ENCODE assay signal across 24 mouse cellular contexts in genomic region chr2:108635644-108636043, GRCm38 (mm10).
"Had no signal": no experiment of that assay in that cellular context is flagged by ENCODE, and none has a peak within 500 bp of the region (broad histone marks: within the 10 kb centered on the region; RNA-seq: fewer than 3 reads in every experiment).

No protein-coding gene starts in this region.

- DNase-seq: gastrocnemius, postnatal 14 days; gastrocnemius, postnatal 36 days; heart, adult 11 months; heart, adult 2 months; heart, postnatal 14 days; heart, postnatal 36 days; kidney, adult 11 months; kidney, adult 2 months; kidney, adult 9 months; kidney, postnatal 10 days; kidney, postnatal 25 days; kidney, postnatal 4 days; left cerebral cortex, postnatal 4 days had no signal

- ATAC-seq: hindbrain, postnatal 0 days; intestine, embryonic 16.5 days; liver, embryonic 12.5 days had no signal

- H3K36me3 ChIP-seq: heart, embryonic 13.5 days; heart, embryonic 15.5 days; hindbrain, embryonic 13.5 days; hindbrain, embryonic 15.5 days; limb, embryonic 13.5 days; limb, embryonic 15.5 days; liver, embryonic 12.5 days had no signal

- H3K4me1 ChIP-seq: heart, embryonic 13.5 days; heart, embryonic 15.5 days; hindbrain, embryonic 13.5 days; hindbrain, embryonic 15.5 days; limb, embryonic 13.5 days; limb, embryonic 15.5 days; liver, embryonic 12.5 days had no signal

- H3K27ac ChIP-seq: heart, adult 2 months; heart, embryonic 13.5 days; heart, embryonic 15.5 days; hindbrain, embryonic 13.5 days; hindbrain, embryonic 15.5 days; hindbrain, postnatal 0 days; layer of hippocampus, adult 2 months; limb, embryonic 13.5 days; limb, embryonic 15.5 days; liver, embryonic 12.5 days had no signal

- H3K27me3 ChIP-seq: heart, embryonic 13.5 days; heart, embryonic 15.5 days; hindbrain, embryonic 13.5 days; hindbrain, embryonic 15.5 days; limb, embryonic 13.5 days; limb, embryonic 15.5 days; liver, embryonic 12.5 days had no signal

- H3K4me3 ChIP-seq: heart, adult 2 months; heart, embryonic 13.5 days; heart, embryonic 15.5 days; hindbrain, embryonic 13.5 days; hindbrain, embryonic 15.5 days; layer of hippocampus, adult 2 months; limb, embryonic 13.5 days; limb, embryonic 15.5 days; liver, embryonic 12.5 days had no signal

- H3K9me3 ChIP-seq: heart, embryonic 13.5 days; heart, embryonic 15.5 days; hindbrain, embryonic 13.5 days; hindbrain, embryonic 15.5 days; limb, embryonic 13.5 days; limb, embryonic 15.5 days; liver, embryonic 12.5 days had no signal

- H3K4me2 ChIP-seq: heart, embryonic 11.5 days; heart, embryonic 13.5 days; heart, embryonic 15.5 days; hindbrain, embryonic 13.5 days; hindbrain, embryonic 15.5 days; limb, embryonic 13.5 days; limb, embryonic 15.5 days; liver, embryonic 12.5 days had no signal

- H3K9ac ChIP-seq: heart, embryonic 13.5 days; heart, embryonic 15.5 days; hindbrain, embryonic 13.5 days; hindbrain, embryonic 15.5 days; limb, embryonic 13.5 days; limb, embryonic 15.5 days; liver, embryonic 12.5 days had no signal
